Mouse (Mus musculus) CH12.LX (cell line): ENCODE measurements around the gene Hipk1. TPM values are rescaled to one million over a fixed set of nuclear protein-coding genes. Genes with fewer than 3 reads are reported as not detected.

Experiments
- DNase-seq: peaks from one replicate; pipeline ENCODE4 v3.0.0-alpha.2; 2013; ENCODE audit errors: extremely low read depth
- H3K27ac ChIP-seq: 2 replicates; pipeline ENCODE4 v1.5.1; 2012; ENCODE audit warnings: low read depth, mild to moderate bottlenecking, control low read depth, moderate library complexity; ENCODE audit not compliant: insufficient read depth
- H3K27me3 ChIP-seq: replicated peaks from 2 replicates; pipeline ENCODE3; 2012; ENCODE audit warnings: inconsistent platforms
- H3K36me3 ChIP-seq, 2 experiments: replicated peaks in 1 of 2; 2 replicates each; pipeline versions ENCODE3 to v1.6.1; 2012; ENCODE audit warnings: inconsistent platforms in 1 of 2, low read length in 1 of 2, mild to moderate bottlenecking in 1 of 2, mixed read lengths in 1 of 2, moderate library complexity in 1 of 2; ENCODE audit not compliant: control insufficient read depth in 1 of 2, insufficient read depth in 1 of 2
- H3K4me1 ChIP-seq, 2 experiments: 2 replicates each; pipeline ENCODE4 v1.6.1; 2012; ENCODE audit warnings: inconsistent platforms in 1 of 2, moderate library complexity in 1 of 2; ENCODE audit not compliant: insufficient read depth in 2 of 2, control insufficient read depth in 1 of 2
- H3K4me2 ChIP-seq: 2 replicates; pipeline ENCODE4 v1.6.1; 2012; ENCODE audit warnings: low read depth, mild to moderate bottlenecking, control low read depth; ENCODE audit not compliant: poor library complexity, insufficient read depth, severe bottlenecking
- H3K4me3 ChIP-seq, 3 experiments: fragments of 150-350 bp in 1 of 3; sonication (generic) in 1 of 3; replicated peaks in 1 of 3; 2 replicates each; pipeline versions ENCODE3 to v1.5.1; 2011 to 2012; ENCODE audit warnings: low read depth in 2 of 3, low read length in 2 of 3, mild to moderate bottlenecking in 2 of 3, moderate library complexity in 2 of 3, control low read depth in 1 of 3, improper control_type of control experiment in 1 of 3, inconsistent platforms in 1 of 3, mixed read lengths in 1 of 3; ENCODE audit not compliant: poor library complexity in 1 of 3
- H3K79me2 ChIP-seq: replicated peaks from 2 replicates; pipeline ENCODE4 v1.6.1; 2012; ENCODE audit warnings: mild to moderate bottlenecking, moderate library complexity; ENCODE audit not compliant: control insufficient read depth, poor library complexity, insufficient read depth, severe bottlenecking; ENCODE audit errors: extremely low read depth
- H3K9ac ChIP-seq: 2 replicates; pipeline ENCODE4 v1.6.1; 2012; ENCODE audit warnings: low read depth, mild to moderate bottlenecking, control low read depth, moderate library complexity; ENCODE audit not compliant: insufficient read depth
- H3K9me3 ChIP-seq: replicated peaks from 2 replicates; pipeline ENCODE3; 2012; ENCODE audit warnings: low read length, inconsistent platforms, mixed read lengths
- BHLHE40 ChIP-seq: IDR thresholded peaks from 2 replicates; pipeline ENCODE4 v1.6.1; 2011; ENCODE audit warnings: mild to moderate bottlenecking, low read depth, low read length, improper control_type of control experiment
- CHD1 ChIP-seq: IDR thresholded peaks from 2 replicates; pipeline ENCODE4 v1.6.1; 2012; ENCODE audit warnings: low read depth, low read length, improper control_type of control experiment, inconsistent platforms
- CHD2 ChIP-seq: IDR thresholded peaks from 2 replicates; pipeline ENCODE4 v1.6.1; 2011; ENCODE audit warnings: low read length, improper control_type of control experiment
- CTCF ChIP-seq, 2 experiments: IDR thresholded peaks in 1 of 2; conservative IDR thresholded peaks in 1 of 2; 2 replicates each; pipeline ENCODE4 v1.5.1; 2011 to 2012; ENCODE audit warnings: low read depth in 2 of 2, low read length in 2 of 2, improper control_type of control experiment in 1 of 2, inconsistent platforms in 1 of 2, mild to moderate bottlenecking in 1 of 2, moderate library complexity in 1 of 2
- E2F4 ChIP-seq: IDR thresholded peaks from 2 replicates; pipeline ENCODE4 v1.6.1; 2011; ENCODE audit warnings: low read depth, low read length, improper control_type of control experiment; ENCODE audit not compliant: insufficient replicate concordance
- ELF1 ChIP-seq: IDR thresholded peaks from 2 replicates; pipeline ENCODE4 v1.6.1; 2014; ENCODE audit warnings: low read depth, mild to moderate bottlenecking, inconsistent platforms, low read length, improper control_type of control experiment
- EP300 ChIP-seq: IDR thresholded peaks from 2 replicates; pipeline ENCODE4 v1.6.1; 2011; ENCODE audit warnings: low read length, improper control_type of control experiment
- ETS1 ChIP-seq: conservative IDR thresholded peaks from 2 replicates; pipeline ENCODE4 v1.6.1; 2012; ENCODE audit warnings: low read depth, mild to moderate bottlenecking, inconsistent platforms, low read length, improper control_type of control experiment, moderate library complexity
- GABPA ChIP-seq: IDR thresholded peaks from 2 replicates; pipeline ENCODE4 v1.6.1; 2012; ENCODE audit warnings: low read depth, low read length, improper control_type of control experiment, inconsistent platforms; ENCODE audit not compliant: insufficient replicate concordance
- HCFC1 ChIP-seq: IDR thresholded peaks from 2 replicates; pipeline ENCODE4 v1.6.1; 2012; ENCODE audit warnings: low read depth, mild to moderate bottlenecking, inconsistent platforms, low read length, improper control_type of control experiment
- IRF4 ChIP-seq: IDR thresholded peaks from 2 replicates; pipeline ENCODE4 v1.6.1; 2014; ENCODE audit warnings: low read depth, mild to moderate bottlenecking, inconsistent platforms, low read length, improper control_type of control experiment
- JUN ChIP-seq: IDR thresholded peaks from 2 replicates; pipeline ENCODE4 v1.6.1; 2011; ENCODE audit warnings: low read depth, mild to moderate bottlenecking, low read length, improper control_type of control experiment, moderate library complexity; ENCODE audit not compliant: insufficient read depth
- JUND ChIP-seq: conservative IDR thresholded peaks from 2 replicates; pipeline ENCODE4 v1.6.1; 2011; ENCODE audit warnings: low read depth, low read length, improper control_type of control experiment
- KAT2A ChIP-seq: IDR thresholded peaks from 2 replicates; pipeline ENCODE4 v1.6.1; 2012; ENCODE audit warnings: low read length, improper control_type of control experiment, inconsistent platforms; ENCODE audit not compliant: insufficient replicate concordance
- MAFK ChIP-seq: IDR thresholded peaks from 2 replicates; pipeline ENCODE4 v1.6.1; 2011; ENCODE audit warnings: low read length, improper control_type of control experiment; ENCODE audit not compliant: insufficient replicate concordance
- MAX ChIP-seq: IDR thresholded peaks from 2 replicates; pipeline ENCODE4 v1.6.1; 2011; ENCODE audit warnings: low read length, improper control_type of control experiment
- MAZ ChIP-seq: IDR thresholded peaks from 2 replicates; pipeline ENCODE4 v1.6.1; 2012; ENCODE audit warnings: low read depth, mild to moderate bottlenecking, inconsistent platforms, low read length, improper control_type of control experiment, moderate library complexity
- MEF2A ChIP-seq: IDR thresholded peaks from 2 replicates; pipeline ENCODE4 v1.6.1; 2014; ENCODE audit warnings: low read depth, mild to moderate bottlenecking, inconsistent platforms, low read length, improper control_type of control experiment, borderline replicate concordance
- MXI1 ChIP-seq: IDR thresholded peaks from 2 replicates; pipeline ENCODE4 v1.6.1; 2011; ENCODE audit warnings: mild to moderate bottlenecking, low read depth, low read length, improper control_type of control experiment
- MYC ChIP-seq: IDR thresholded peaks from 2 replicates; pipeline ENCODE4 v1.6.1; 2011; ENCODE audit warnings: low read depth, mild to moderate bottlenecking, improper control_type of control experiment, low read length
- NELFE ChIP-seq: IDR thresholded peaks from 2 replicates; pipeline ENCODE4 v1.6.1; 2011; ENCODE audit warnings: low read depth, low read length, improper control_type of control experiment
- NRF1 ChIP-seq: IDR thresholded peaks from 2 replicates; pipeline ENCODE4 v1.6.1; 2014; ENCODE audit warnings: low read depth, mild to moderate bottlenecking, inconsistent platforms, low read length, improper control_type of control experiment, moderate library complexity
- PAX5 ChIP-seq: IDR thresholded peaks from 2 replicates; pipeline ENCODE4 v1.6.1; 2012; ENCODE audit warnings: low read length, inconsistent platforms, mixed read lengths
- POLR2A ChIP-seq: IDR thresholded peaks from 2 replicates; pipeline ENCODE4 v1.6.1; 2011; ENCODE audit warnings: low read depth, mild to moderate bottlenecking, improper control_type of control experiment, low read length
- POLR2AphosphoS2 ChIP-seq: IDR thresholded peaks from 2 replicates; pipeline ENCODE4 v1.6.1; 2011; ENCODE audit warnings: low read depth, low read length, improper control_type of control experiment
- RAD21 ChIP-seq: IDR thresholded peaks from 2 replicates; pipeline ENCODE4 v1.6.1; 2011; ENCODE audit warnings: low read depth, mild to moderate bottlenecking, low read length, improper control_type of control experiment, moderate library complexity
- RCOR1 ChIP-seq: conservative IDR thresholded peaks from 2 replicates; pipeline ENCODE4 v1.6.1; 2012; ENCODE audit warnings: low read depth, mild to moderate bottlenecking, inconsistent platforms, low read length, improper control_type of control experiment
- SIN3A ChIP-seq: IDR thresholded peaks from 2 replicates; pipeline ENCODE4 v1.6.1; 2012; ENCODE audit warnings: low read length, improper control_type of control experiment, inconsistent platforms
- SMC3 ChIP-seq: IDR thresholded peaks from 2 replicates; pipeline ENCODE4 v1.6.1; 2011; ENCODE audit warnings: low read depth, low read length, improper control_type of control experiment
- TBP ChIP-seq: conservative IDR thresholded peaks from 2 replicates; pipeline ENCODE4 v1.6.1; 2011; ENCODE audit warnings: low read depth, low read length, improper control_type of control experiment
- TCF12 ChIP-seq: IDR thresholded peaks from 2 replicates; pipeline ENCODE4 v1.6.1; 2014; ENCODE audit warnings: low read depth, mild to moderate bottlenecking, inconsistent platforms, low read length, improper control_type of control experiment
- UBTF ChIP-seq: IDR thresholded peaks from 2 replicates; pipeline ENCODE4 v1.6.1; 2012; ENCODE audit warnings: low read depth, mild to moderate bottlenecking, inconsistent platforms, low read length, improper control_type of control experiment, moderate library complexity
- USF1 ChIP-seq: IDR thresholded peaks from 2 replicates; pipeline ENCODE4 v1.6.1; 2014; ENCODE audit warnings: low read depth, mild to moderate bottlenecking, inconsistent platforms, low read length, improper control_type of control experiment
- USF2 ChIP-seq: conservative IDR thresholded peaks from 2 replicates; pipeline ENCODE4 v1.6.1; 2011; ENCODE audit warnings: low read depth, low read length, improper control_type of control experiment
- ZC3H11A ChIP-seq: IDR thresholded peaks from 2 replicates; pipeline ENCODE4 v1.6.1; 2012; ENCODE audit warnings: low read depth, mild to moderate bottlenecking, inconsistent platforms, low read length, improper control_type of control experiment
- ZKSCAN1 ChIP-seq: IDR thresholded peaks from 2 replicates; pipeline ENCODE4 v1.6.1; 2012; ENCODE audit warnings: low read depth, inconsistent platforms, low read length, improper control_type of control experiment, borderline replicate concordance
- ZMIZ1 ChIP-seq: IDR thresholded peaks from 2 replicates; pipeline ENCODE4 v1.6.1; 2012; ENCODE audit warnings: low read depth, mild to moderate bottlenecking, inconsistent platforms, low read length, improper control_type of control experiment
- ZNF384 ChIP-seq: IDR thresholded peaks from 2 replicates; pipeline ENCODE4 v1.6.1; 2012; ENCODE audit warnings: low read depth, low read length, improper control_type of control experiment, inconsistent platforms
- dilution Hi-C: fragments of 300-500 bp; cut with MboI; formaldehyde crosslinking; loops from 2 replicates; pipeline ENCODE4 v1.14.3; 2020; ENCODE audit warnings: low sequenced_read_pairs; ENCODE audit not compliant: extremely low pct_unique_long_range_greater_than_20kb, extremely low pct_ligation_motif_present
- in situ Hi-C: fragments of 300-500 bp; cut with MboI; formaldehyde crosslinking; loops from 3 replicates; pipeline ENCODE4 v1.14.3; 2019; ENCODE audit warnings: low sequenced_read_pairs, low pct_ligation_motif_present, low pct_unique_long_range_greater_than_20kb, mixed read lengths
- polyA plus RNA-seq: library from polyadenylated mRNA; unstranded; fragments of >175 nt; gene quantifications from 2 replicates; pipeline ENCODE4 v1.2.1, GENCODE M21; 2012; ENCODE audit warnings: low read depth; ENCODE audit not compliant: insufficient read length
- total RNA-seq, 2 experiments: library from RNA; depleted of rRNA; stranded (reverse); fragments of 300-350 nt in 1 of 2; fragments of >200 nt in 1 of 2; gene quantifications; 2 replicates each; pipeline ENCODE4 v1.2.3; 2012 to 2014

Hipk1 gene
- total and polyA plus RNA-seq, 3 experiments, result 26.2 to 35.9 (median 32.7) TPM

GRCm38 (mm10) chr3:103737778-103738571 is 53.4 kb downstream of the Hipk1 start, which contains the start of gene Olfml3:
Gene Olfml3, minus strand, starts transcription at chr3:103738001.
- peak within 1 kb of the TSS; percentile 74 for H3K4me2 ChIP-seq
- TF ChIP-seq ZNF384 (no peak), USF1 (no peak), GABPA (no peak), JUN (no peak), NRF1 (0 out of 2 replicates have a peak, but pooled peaks have one; percentile 2), CHD2 (peak; percentile 91), ZMIZ1 (0 out of 2 replicates have a peak, but pooled peaks have one; percentile 53), RAD21 (peak; percentile 89), MXI1 (peak; percentile 55; the same call in 1 of the 2 replicates), ZC3H11A (peak; percentile 1; the same call in 1 of the 2 replicates), MAZ (peak; percentile 64), HCFC1 (no peak; the same call in 1 of the 2 replicates), NELFE (peak; percentile 54), TBP (no peak), MEF2A (no peak; the same call in 1 of the 2 replicates), RCOR1 (no peak), BHLHE40 (0 out of 2 replicates have a peak, but pooled peaks have one; percentile 33), POLR2A (peak; percentile 73), KAT2A (no peak), ETS1 (no peak), POLR2AphosphoS2 (no peak), CTCF (conservative IDR thresholded peaks at IDR 0.05 in 1 of 2, IDR thresholded peaks at IDR 0.05 in 1 of 2; ENCODE audit: low read depth in 2 of 2, low read length in 2 of 2) (peak; percentile 64 to 95), ZKSCAN1 (no peak), MYC (0 out of 2 replicates have a peak, but pooled peaks have one; percentile 44), TCF12 (peak; percentile 67; the same call in 1 of the 2 replicates), CHD1 (peak; percentile 42; the same call in 1 of the 2 replicates), UBTF (no peak), SIN3A (peak; percentile 56), MAX (no peak), IRF4 (peak; percentile 40; the same call in 1 of the 2 replicates), E2F4 (no peak), MAFK (no peak), PAX5 (no peak), ELF1 (no peak; the same call in 1 of the 2 replicates), EP300 (no peak), JUND (no peak), SMC3 (peak; percentile 95), USF2 (no peak)
- in situ Hi-C loops, result loop anchor here (5.0 to 10.0 kb wide), 2 partner anchors 46 to 303 kb away; no protein-coding TSS in a partner anchor
- DNase-seq, result peak; percentile 92
- peak within 1 kb of the TSS; percentile 55 to 62 (median 61) for H3K4me3 ChIP-seq
- peak within 1 kb of the TSS; percentile 56 for H3K9ac ChIP-seq
- H3K79me2 ChIP-seq, result peaks cover 6% of the 10 kb centered on the region; the same call in 1 of the 2 replicates
- H3K36me3 ChIP-seq, result peaks cover 6 to 24% of the 10 kb centered on the region in 2 experiments
- H3K9me3 ChIP-seq, result no peaks in the 10 kb centered on the region
- H3K27ac ChIP-seq, result peak within 1 kb of the TSS; percentile 78
- dilution Hi-C loops, result no loop called here
- H3K4me1 ChIP-seq, result peaks cover 39 to 82% of the 10 kb centered on the region in 2 experiments
- no peaks in the 10 kb centered on the region for H3K27me3 ChIP-seq
